Mouse (Mus musculus): Measurements from ENCODE around the gene Narfl.

- TF ChIP-seq CTCF (IDR thresholded peaks at IDR 0.05) = no peak
- TF ChIP-seq EP300 (IDR thresholded peaks at IDR 0.05) = no peak
Measured at GRCm38 (mm10) chr17:25827546-25828222, 54.1 kb downstream of the Narfl start.
